Mouse (Mus musculus): ENCODE measurements around the gene Olfr266. TPM values are rescaled to one million over a fixed set of nuclear protein-coding genes. Genes with fewer than 3 reads are reported as not detected.

The Olfr266 gene
- polyA plus RNA-seq, 1 experiment from 2014 or later = not detected

Other genes starting within 250 kb of the Olfr266 start
- 16.6 and 21.7 TPM in 2 replicates for gene Lrif1, start 141.3 kb downstream of the Olfr266 start, polyA plus RNA-seq (2016; fragmentation: Nextera tagmentation; extraction: Ambion mirVana)
- gene Cd53, start 36.1 kb downstream of the Olfr266 start, polyA plus RNA-seq (2016; fragmentation: Nextera tagmentation; extraction: Ambion mirVana) = 4.0 and 4.5 TPM in 2 replicates
- gene Kcna3, start 209.9 kb upstream of the Olfr266 start, polyA plus RNA-seq (2016; fragmentation: Nextera tagmentation; extraction: Ambion mirVana) = 4.0 and 4.6 TPM in 2 replicates

Measured in neural tube, embryonic 12.5 days (tissue).